Mouse (Mus musculus) brown adipose tissue, adult 24 weeks (tissue): ENCODE measurements at regions not wholly inside any gene's neighbourhood (a gene's known extent, or its start where the extent isn't known, plus 50 kb on each side); places are given as distances from the start of the nearest gene placed in this dataset.

Experiments used
- H3K27ac ChIP-seq: fragments of 200-500 bp; replicated peaks from 2 replicates; pipeline ENCODE4 v1.5.1; 2012; ENCODE audit warnings: low read depth, mild to moderate bottlenecking, low read length
- H3K4me1 ChIP-seq: fragments of 200-500 bp; 2 replicates; pipeline ENCODE4 v1.6.1; 2012; ENCODE audit warnings: low read length, mixed read lengths; ENCODE audit not compliant: control insufficient read depth, insufficient read depth, insufficient read length
- H3K4me3 ChIP-seq: fragments of 200-500 bp; 2 replicates; pipeline ENCODE4 v1.5.1; 2012; ENCODE audit warnings: low read depth, mild to moderate bottlenecking, low read length, moderate library complexity; ENCODE audit not compliant: insufficient read depth

DNA sequence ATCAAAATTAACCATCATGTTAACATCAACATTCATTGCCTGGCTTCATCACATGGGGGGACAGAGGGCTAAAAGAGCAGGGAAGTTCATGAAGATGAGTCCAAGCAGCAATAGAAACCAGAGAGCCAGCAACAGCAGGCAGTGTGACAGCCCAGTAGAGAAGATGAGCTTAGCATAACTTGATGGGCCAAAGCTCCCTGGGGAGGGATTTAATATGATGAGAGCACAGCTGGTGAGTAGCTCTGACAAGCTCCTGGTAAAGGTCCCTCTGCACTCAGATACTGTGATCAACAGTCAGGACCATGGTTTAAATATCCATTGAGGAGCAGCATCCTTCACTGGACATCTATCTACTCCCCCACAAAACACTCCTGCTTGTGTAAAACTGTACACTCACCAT, 377.2 kb upstream of the Gm10295 start:
- Histone ChIP-seq H3K4me1 (no peaks in the 10 kb centered on the region), H3K4me3 (no peak overlapping the region)

DNA sequence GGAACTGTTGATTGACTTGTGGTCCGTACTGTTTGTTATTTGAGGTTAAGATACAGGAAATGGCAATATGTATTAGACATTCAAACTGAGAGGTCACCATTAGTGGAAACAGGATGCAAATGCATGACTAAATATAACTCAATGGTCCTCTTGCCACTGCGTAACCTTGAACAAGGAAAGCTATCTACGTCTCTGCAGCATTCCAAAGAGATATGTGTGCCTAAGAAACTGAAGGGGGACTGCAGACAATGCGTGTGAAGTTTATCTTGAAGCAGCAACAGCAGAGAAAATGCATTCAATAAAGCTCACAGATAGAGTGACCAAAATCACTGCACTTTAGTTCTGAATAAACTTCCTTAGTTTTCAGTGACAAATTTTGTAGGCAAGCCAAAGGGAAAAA, 356.9 kb upstream of the Gm10295 start:
- H3K4me3 ChIP-seq = no peak overlapping the region
- H3K4me1 ChIP-seq = peaks cover 3% of the 10 kb centered on the region; the same call in 1 of the 2 replicates
- H3K27ac ChIP-seq = no peak overlapping the region

More for the DNA sequence above, 377.2 kb upstream of the Gm10295 start:
- no peak overlapping the region for H3K27ac ChIP-seq

DNA sequence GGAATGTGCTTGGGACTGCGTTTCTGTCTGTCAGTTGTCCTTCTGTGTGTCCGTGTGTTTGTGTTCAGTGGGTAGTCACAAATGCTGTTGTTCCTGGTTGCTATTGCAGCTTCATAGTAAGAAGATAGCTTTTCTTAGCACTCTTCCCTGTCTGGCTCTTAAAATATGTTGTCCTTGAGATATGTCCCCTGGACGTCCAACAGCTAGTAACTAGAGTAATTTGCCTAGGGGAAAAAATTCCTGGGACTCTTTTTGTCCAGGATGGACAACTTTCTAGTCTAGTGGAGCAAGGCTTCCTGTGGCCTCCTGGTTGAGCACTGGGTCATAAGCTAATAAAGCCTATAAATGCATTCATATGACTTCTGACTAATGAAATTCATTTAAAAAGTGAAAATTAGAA, 354.9 kb upstream of the Gm10295 start:
- Histone ChIP-seq H3K27ac (peak overlapping the region; percentile 83), H3K4me1 (peaks cover 3% of the 10 kb centered on the region; the same call in 1 of the 2 replicates), H3K4me3 (no peak overlapping the region)

DNA sequence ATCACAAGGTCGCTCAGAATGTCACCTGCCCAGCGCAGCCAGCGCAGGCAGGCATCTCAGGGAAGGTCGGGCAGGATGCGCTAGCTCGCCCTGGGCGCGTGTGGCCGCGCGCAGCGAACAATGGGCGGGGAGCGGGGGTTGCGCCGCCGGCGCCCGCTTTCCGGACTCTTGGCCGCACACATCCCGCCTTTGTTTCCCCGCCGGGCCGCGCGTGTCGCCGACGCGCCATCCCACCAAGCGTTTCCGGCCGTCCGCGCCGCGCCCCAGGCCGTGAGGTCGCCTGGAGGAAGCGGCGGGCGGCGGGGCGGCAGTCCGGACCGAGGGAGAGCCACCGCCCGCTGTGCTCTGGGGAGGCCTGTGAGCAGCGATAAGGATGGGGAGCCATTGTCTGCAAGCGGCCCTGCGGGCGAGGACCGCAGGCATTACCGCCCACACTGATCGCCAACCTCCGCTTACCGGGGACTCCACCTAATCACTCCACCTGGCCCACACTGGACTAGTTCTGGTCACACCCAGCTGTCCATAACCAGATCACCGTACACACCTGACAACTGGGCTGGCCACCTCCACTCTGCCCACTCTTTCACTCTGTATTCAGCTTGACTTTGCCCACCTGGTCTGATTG, 354.3 kb upstream of the Gm10295 start:
- no peak overlapping the region for H3K4me3 ChIP-seq
- peaks cover 3% of the 10 kb centered on the region; the same call in 1 of the 2 replicates for H3K4me1 ChIP-seq
- H3K27ac ChIP-seq = peak overlapping the region; percentile 93

DNA sequence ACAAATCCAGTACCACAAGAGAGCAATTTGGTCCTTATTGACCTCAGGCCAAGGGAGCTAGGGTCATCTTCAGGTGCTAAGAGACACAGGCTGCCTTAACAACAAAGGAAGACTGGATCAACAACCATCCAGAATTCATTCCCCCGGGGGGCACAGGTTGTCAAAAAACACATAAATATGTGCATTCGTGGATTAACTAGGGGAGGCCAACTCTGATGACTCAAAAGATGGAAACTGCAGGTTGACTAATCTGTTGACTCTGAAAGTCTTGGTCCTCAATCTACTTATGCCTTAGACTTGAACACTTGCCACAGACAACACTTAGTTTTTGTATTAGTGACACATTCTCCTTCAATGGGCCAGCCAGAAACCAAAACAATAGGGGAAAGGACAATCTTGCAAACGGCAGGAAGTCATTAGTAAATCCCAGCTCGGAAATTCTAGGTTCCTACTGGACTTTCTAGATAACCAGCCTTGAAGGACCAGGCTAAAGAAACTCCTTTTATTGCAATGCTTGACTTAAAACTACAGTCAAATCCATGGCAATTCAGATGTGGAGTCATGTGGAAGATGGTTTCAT, 353.5 kb upstream of the Gm10295 start:
- Histone ChIP-seq H3K27ac (peak overlapping the region; percentile 93), H3K4me3 (no peak overlapping the region), H3K4me1 (peaks cover 3% of the 10 kb centered on the region; the same call in 1 of the 2 replicates)
